ENCODE assay signal across 26 mouse cellular contexts in the genomic region with DNA sequence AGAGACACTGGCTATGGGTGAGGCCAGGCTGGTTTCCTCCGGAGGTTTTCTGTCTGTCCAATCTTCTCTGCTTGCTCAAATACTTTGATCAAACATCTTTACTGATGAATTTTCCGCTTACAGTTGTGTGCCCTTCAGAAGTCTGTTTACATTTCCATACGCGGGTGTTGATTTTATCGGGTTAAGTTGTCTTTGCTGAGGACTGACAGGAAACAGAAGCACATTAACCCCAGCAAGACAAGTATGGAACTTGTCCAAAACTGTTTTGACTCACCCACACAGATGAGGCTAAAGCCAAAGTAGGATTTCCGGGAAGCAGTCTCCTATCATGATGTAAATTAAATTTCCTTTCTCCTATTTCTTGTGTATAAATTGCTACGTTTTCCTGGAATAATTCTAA.
DNase-seq lines count a peak whose midpoint lies in the region; ATAC-seq and TF ChIP-seq lines count a peak whose summit lies in the region.
"Had no signal": no experiment of that assay in that cellular context is flagged by ENCODE, and none has a peak within 500 bp of the region (broad histone marks: within the 10 kb centered on the region; RNA-seq: fewer than 3 reads in every experiment).

No protein-coding gene starts in this region.

- H3K9me3 ChIP-seq in kidney, postnatal 0 days (replicated peaks; ENCODE audit: low read length): no peaks in the 10 kb centered on the region
- H3K9me3 ChIP-seq in hindbrain, embryonic 10.5 days: no peaks in the 10 kb centered on the region
- H3K9me3 ChIP-seq: embryonic facial prominence, embryonic 15.5 days; forebrain, embryonic 12.5 days; intestine, embryonic 15.5 days; stomach, embryonic 15.5 days had no signal

- H3K36me3 ChIP-seq in kidney, postnatal 0 days (ENCODE audit: insufficient read depth, low read length): no peaks in the 10 kb centered on the region
- no peaks in the 10 kb centered on the region for H3K36me3 ChIP-seq in hindbrain, embryonic 10.5 days
- H3K36me3 ChIP-seq: embryonic facial prominence, embryonic 15.5 days; forebrain, embryonic 12.5 days; intestine, embryonic 15.5 days; stomach, embryonic 15.5 days had no signal

- no peak overlapping the region for H3K27ac ChIP-seq in kidney, postnatal 0 days
- H3K27ac ChIP-seq in hindbrain, embryonic 10.5 days: no peak overlapping the region
- H3K27ac ChIP-seq: embryonic facial prominence, embryonic 15.5 days; forebrain, embryonic 12.5 days; intestine, embryonic 15.5 days; liver, embryonic 14.5 days; macrophage had no signal

- 0 out of 2 replicates have a peak, but pooled peaks cover 5% of the 10 kb centered on the region for H3K4me1 ChIP-seq in kidney, postnatal 0 days (replicated peaks; ENCODE audit: insufficient read depth, low read length)
- H3K4me1 ChIP-seq in hindbrain, embryonic 10.5 days (replicated peaks): no peaks in the 10 kb centered on the region
- H3K4me1 ChIP-seq: embryonic facial prominence, embryonic 15.5 days; forebrain, embryonic 12.5 days; intestine, embryonic 15.5 days; stomach, embryonic 15.5 days had no signal

- no peak overlapping the region for H3K4me2 ChIP-seq in kidney, postnatal 0 days (ENCODE audit: low read length)
- H3K4me2 ChIP-seq: embryonic facial prominence, embryonic 15.5 days; forebrain, embryonic 12.5 days; intestine, embryonic 15.5 days; stomach, embryonic 15.5 days had no signal

- no peak for TF ChIP-seq CTCF in kidney, postnatal 0 days (IDR thresholded peaks at IDR 0.05; ENCODE audit: low read depth)

- peak; percentile 38 for DNase-seq in kidney, postnatal 0 days (ENCODE audit: low spot score)
- no peak for DNase-seq in kidney, adult 11 months
- peak; percentile 19 for DNase-seq in lung, postnatal 14 days
- no peak for DNase-seq in layer of hippocampus, adult 8-10 months (ENCODE audit: low spot score in 2 of 2)
- DNase-seq in adrenal gland, adult (ENCODE audit: inconsistent age in 2 of 2, low spot score in 1 of 2): no peak
- no peak for DNase-seq in hindbrain, embryonic 10.5 days (ENCODE audit: low spot score)
- DNase-seq: adrenal gland, postnatal 14 days; B cell, adult 2 months; cerebellum, adult 11-12 months; cerebellum, adult 9-11 months; forebrain, postnatal 0 days; heart, postnatal 14 days; kidney, adult 8-10 months; kidney, postnatal 10 days; layer of hippocampus, adult 9-11 months; liver; midbrain, embryonic 14.5 days; right cerebral cortex, postnatal 14 days had no signal

- no peak overlapping the region for H3K9ac ChIP-seq in kidney, postnatal 0 days (ENCODE audit: low read depth, low read length)
- H3K9ac ChIP-seq: embryonic facial prominence, embryonic 15.5 days; forebrain, embryonic 12.5 days; forebrain, postnatal 0 days; intestine, embryonic 15.5 days; liver, embryonic 14.5 days; stomach, embryonic 15.5 days had no signal

- WGBS in kidney, postnatal 0 days: 42% methylated on average over 7 of the region's 7 CpGs
- 79% methylated on average over 7 of the region's 7 CpGs for WGBS in hindbrain, embryonic 10.5 days

- H3K4me3 ChIP-seq in kidney, postnatal 0 days (replicated peaks; ENCODE audit: low read depth, low read length): no peak overlapping the region
- H3K4me3 ChIP-seq in hindbrain, embryonic 10.5 days: no peak overlapping the region
- H3K4me3 ChIP-seq: embryonic facial prominence, embryonic 15.5 days; forebrain, embryonic 12.5 days; intestine, embryonic 15.5 days; stomach, embryonic 15.5 days had no signal

- H3K27me3 ChIP-seq in kidney, postnatal 0 days (ENCODE audit: insufficient read depth, low read length): no peaks in the 10 kb centered on the region
- no peaks in the 10 kb centered on the region for H3K27me3 ChIP-seq in hindbrain, embryonic 10.5 days (ENCODE audit: insufficient read depth, poor library complexity, severe bottlenecking)
- H3K27me3 ChIP-seq: embryonic facial prominence, embryonic 15.5 days; forebrain, embryonic 12.5 days; intestine, embryonic 15.5 days; stomach, embryonic 15.5 days had no signal

- no peak for ATAC-seq in kidney, postnatal 0 days (replicated peaks; ENCODE audit: low FRiP score, low read depth)
- ATAC-seq in inflammation-experienced regulatory T-cells, adult 6 months: peak; percentile 48
- ATAC-seq: forebrain, postnatal 0 days; hindbrain, embryonic 16.5 days; intestine, embryonic 15.5 days had no signal

Comparison
In these comparisons a context has a peak if more than half of its experiments do, and no peak if none do; other contexts are left out.
1. DNase-seq: peak in kidney, postnatal 0 days (single experiment) and lung, postnatal 14 days (single experiment); none in kidney, adult 11 months (single experiment), layer of hippocampus, adult 8-10 months (0 of 2), adrenal gland, adult (0 of 2) and hindbrain, embryonic 10.5 days (single experiment).